Mouse (Mus musculus) ES-E14 (cell line): Measurements from ENCODE around the gene Snapc2.

Source experiments
- HCFC1 ChIP-seq: IDR thresholded peaks from 2 replicates; pipeline ENCODE4 v1.6.1; 2012; ENCODE audit warnings: low read length, inconsistent platforms, borderline replicate concordance; ENCODE audit not compliant: insufficient read depth
- ZC3H11A ChIP-seq: IDR thresholded peaks from 2 replicates; pipeline ENCODE4 v1.6.1; 2012; ENCODE audit warnings: low read depth, mild to moderate bottlenecking, inconsistent platforms, low read length, borderline replicate concordance

DNA sequence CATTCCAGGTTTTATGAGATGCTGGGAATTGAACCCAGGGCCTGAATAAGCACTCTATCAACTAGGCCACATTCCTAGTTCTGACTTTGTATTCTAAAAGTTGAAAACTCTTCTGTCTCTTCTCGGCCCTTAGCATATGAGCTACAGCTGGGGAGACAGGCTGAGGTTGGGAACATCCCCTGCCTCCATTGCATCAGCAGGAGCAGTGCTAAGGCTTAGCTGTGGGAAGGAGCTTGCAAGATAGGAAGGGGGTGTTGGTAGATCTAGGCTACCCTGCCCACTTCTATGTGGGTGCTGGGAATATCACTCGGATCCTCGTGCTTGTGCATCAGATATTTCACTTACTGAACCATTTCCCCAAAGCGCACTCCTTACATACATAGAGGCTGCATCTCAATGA is 25.0 kb upstream of the Snapc2 start:
- TF ChIP-seq ZC3H11A (no peak), HCFC1 (no peak)
